Mouse (Mus musculus) forebrain, embryonic 11.5 days (tissue): ENCODE data around the gene Gpr39. TPM values are rescaled to one million over a fixed set of nuclear protein-coding genes. Genes with fewer than 3 reads are reported as not detected.

Source experiments
- ATAC-seq: fragments of 200-750 bp; cut with Nextera tagmentation; replicated peaks from 2 replicates; pipeline ENCODE4 v1.8.0; 2017; ENCODE audit warnings: moderate TSS enrichment; ENCODE audit not compliant: low FRiP score
- DNase-seq: peaks from one replicate; pipeline ENCODE4 v3.0.0-alpha.2; 2017; ENCODE audit warnings: low spot score
- H3K27ac ChIP-seq: fragments of 300-500 bp; sonication (generic); 2 replicates; pipeline ENCODE4 v1.5.1; 2014; ENCODE audit warnings: low read depth, low read length
- H3K27me3 ChIP-seq: fragments of 300-500 bp; sonication (generic); 2 replicates; pipeline ENCODE4 v1.6.1; 2014; ENCODE audit warnings: mild to moderate bottlenecking, low read length, mixed read lengths; ENCODE audit not compliant: control insufficient read depth, insufficient read depth
- H3K36me3 ChIP-seq: fragments of 300-500 bp; sonication (generic); 2 replicates; pipeline ENCODE4 v1.6.1; 2014; ENCODE audit warnings: mild to moderate bottlenecking, low read length, moderate library complexity, mixed read lengths; ENCODE audit not compliant: control insufficient read depth, insufficient read depth
- H3K4me1 ChIP-seq: fragments of 300-500 bp; sonication (generic); replicated peaks from 2 replicates; pipeline ENCODE4 v1.6.1; 2014; ENCODE audit warnings: low read length, mixed read lengths; ENCODE audit not compliant: control insufficient read depth, insufficient read depth
- H3K4me2 ChIP-seq: fragments of 300-500 bp; sonication (generic); 2 replicates; pipeline ENCODE4 v1.6.1; 2014; ENCODE audit warnings: low read depth, mild to moderate bottlenecking, low read length, moderate library complexity, mixed read lengths; ENCODE audit not compliant: severe bottlenecking
- H3K4me3 ChIP-seq: fragments of 300-500 bp; sonication (generic); 2 replicates; pipeline ENCODE4 v1.5.1; 2014; ENCODE audit warnings: low read depth, low read length
- H3K9ac ChIP-seq: fragments of 300-500 bp; sonication (generic); 2 replicates; pipeline ENCODE4 v1.6.1; 2014; ENCODE audit warnings: low read length
- H3K9me3 ChIP-seq: fragments of 300-500 bp; sonication (generic); 2 replicates; pipeline ENCODE4 v1.6.1; 2016; ENCODE audit warnings: low read length, mixed read lengths; ENCODE audit not compliant: control insufficient read depth
- WGBS: fragments of 180-500 bp; shearing (Covaris S2); extraction: QIAGEN DNeasy Blood & Tissue Kit; methylation state at CpG from one replicate; pipeline ENCODE4 v1.1.7; 2014; 5-methylcytosine and 5-hydroxymethylcytosine counted together
- polyA plus RNA-seq: library from polyadenylated mRNA; unstranded; fragments of >200 nt; fragmentation: Nextera tagmentation; extraction: Ambion mirVana; gene quantifications from 2 replicates; pipeline ENCODE4 v1.2.1, GENCODE M21; 2014

Gpr39 gene
- polyA plus RNA-seq, 1 experiment from 2014 or later: not detected

GRCm38 (mm10) chr1:125705412-125705811, 28.6 kb downstream of the Gpr39 start:
- no peaks in the 10 kb centered on the region for H3K36me3 ChIP-seq
- H3K27me3 ChIP-seq: no peaks in the 10 kb centered on the region
- no peak overlapping the region for H3K9ac ChIP-seq
- H3K4me3 ChIP-seq: no peak overlapping the region
- ATAC-seq (no peak), DNase-seq (no peak)
- no peak overlapping the region for H3K27ac ChIP-seq
- no peaks in the 10 kb centered on the region for H3K4me1 ChIP-seq
- H3K9me3 ChIP-seq: no peaks in the 10 kb centered on the region
- H3K4me2 ChIP-seq: no peak overlapping the region
- 77% methylated on average over 3 of the region's 3 CpGs for WGBS

DNA sequence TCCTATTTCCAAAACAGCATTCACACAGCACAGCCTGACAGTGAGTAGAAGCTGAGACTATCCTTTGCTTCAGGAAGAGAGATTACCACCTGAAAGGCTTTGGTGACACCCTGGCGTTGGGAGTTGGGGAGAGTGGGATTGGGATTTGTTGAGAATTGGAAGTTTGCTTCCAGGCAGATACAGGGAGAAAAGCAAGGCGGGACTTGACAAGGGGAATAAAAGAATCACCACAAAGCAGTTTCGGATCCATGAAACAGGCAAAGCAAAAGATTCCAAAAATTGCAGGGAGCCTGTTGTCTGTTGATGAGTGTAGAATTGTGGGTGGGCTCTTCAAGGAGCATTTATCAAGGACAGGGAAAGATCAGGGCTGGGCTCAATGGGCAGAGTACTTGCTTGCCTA, 38.5 kb downstream of the Gpr39 start:
- Histone ChIP-seq H3K9me3 (no peaks in the 10 kb centered on the region), H3K27ac (no peak overlapping the region), H3K36me3 (no peaks in the 10 kb centered on the region), H3K4me3 (no peak overlapping the region), H3K4me2 (no peak overlapping the region), H3K9ac (no peak overlapping the region), H3K4me1 (no peaks in the 10 kb centered on the region), H3K27me3 (no peaks in the 10 kb centered on the region)
- WGBS: 70% methylated on average over 3 of the region's 3 CpGs
- DNase-seq (no peak), ATAC-seq (no peak)

GRCm38 (mm10) chr1:125716241-125716640, 39.4 kb downstream of the Gpr39 start:
- ATAC-seq: no peak
- WGBS: 78% methylated on average over 6 of the region's 6 CpGs
- DNase-seq: no peak
- no peak overlapping the region for H3K4me3 ChIP-seq
- H3K27ac ChIP-seq: no peak overlapping the region
- no peaks in the 10 kb centered on the region for H3K4me1 ChIP-seq
- no peak overlapping the region for H3K4me2 ChIP-seq
- H3K9me3 ChIP-seq: no peaks in the 10 kb centered on the region
- no peak overlapping the region for H3K9ac ChIP-seq
- H3K27me3 ChIP-seq: no peaks in the 10 kb centered on the region
- no peaks in the 10 kb centered on the region for H3K36me3 ChIP-seq

DNA sequence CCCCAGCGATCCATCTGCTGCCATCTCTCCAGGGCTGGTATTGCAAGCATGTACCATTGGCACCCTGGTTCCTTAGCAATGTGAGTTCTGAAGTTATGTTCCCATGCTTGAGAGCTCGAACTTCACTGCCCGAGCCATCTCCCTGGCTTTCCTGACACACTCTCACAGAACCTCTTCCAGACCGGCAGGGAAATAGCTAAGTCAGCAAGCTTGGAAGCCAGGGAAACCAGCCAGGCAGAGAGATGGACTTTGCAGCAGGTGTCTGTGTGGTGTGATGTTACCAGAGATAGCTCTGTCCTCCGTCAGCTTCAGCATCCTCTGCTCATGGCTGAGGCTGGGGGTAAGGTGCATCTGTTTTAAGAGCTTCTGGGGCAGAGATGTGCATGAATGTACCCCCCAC, 41.1 kb downstream of the Gpr39 start:
- no peaks in the 10 kb centered on the region for H3K27me3 ChIP-seq
- H3K4me1 ChIP-seq: no peaks in the 10 kb centered on the region
- ATAC-seq (no peak), DNase-seq (no peak)
- no peaks in the 10 kb centered on the region for H3K9me3 ChIP-seq
- H3K9ac ChIP-seq: no peak overlapping the region
- no peaks in the 10 kb centered on the region for H3K36me3 ChIP-seq
- no peak overlapping the region for H3K4me3 ChIP-seq
- H3K4me2 ChIP-seq: no peak overlapping the region
- 94% methylated on average over 5 of the region's 5 CpGs for WGBS
- no peak overlapping the region for H3K27ac ChIP-seq

- no peak for DNase-seq
- Histone ChIP-seq H3K4me3 (no peak overlapping the region), H3K9me3 (no peaks in the 10 kb centered on the region), H3K4me2 (no peak overlapping the region), H3K9ac (no peak overlapping the region), H3K4me1 (no peaks in the 10 kb centered on the region), H3K36me3 (no peaks in the 10 kb centered on the region), H3K27ac (no peak overlapping the region), H3K27me3 (no peaks in the 10 kb centered on the region)
- 94% methylated on average over 6 of the region's 6 CpGs for WGBS
- no peak for ATAC-seq
These were observed 42.3 kb downstream of the Gpr39 start for GRCm38 (mm10) chr1:125719127-125719526.

- WGBS: 90% methylated on average over 12 of the region's 12 CpGs
- Histone ChIP-seq H3K27me3 (no peaks in the 10 kb centered on the region), H3K4me1 (no peaks in the 10 kb centered on the region), H3K9me3 (no peaks in the 10 kb centered on the region), H3K36me3 (no peaks in the 10 kb centered on the region), H3K4me3 (no peak overlapping the region), H3K9ac (no peak overlapping the region), H3K27ac (no peak overlapping the region), H3K4me2 (no peak overlapping the region)
- ATAC-seq: no peak
- no peak for DNase-seq
These were observed 44.4 kb downstream of the Gpr39 start for GRCm38 (mm10) chr1:125721104-125721758.

DNA sequence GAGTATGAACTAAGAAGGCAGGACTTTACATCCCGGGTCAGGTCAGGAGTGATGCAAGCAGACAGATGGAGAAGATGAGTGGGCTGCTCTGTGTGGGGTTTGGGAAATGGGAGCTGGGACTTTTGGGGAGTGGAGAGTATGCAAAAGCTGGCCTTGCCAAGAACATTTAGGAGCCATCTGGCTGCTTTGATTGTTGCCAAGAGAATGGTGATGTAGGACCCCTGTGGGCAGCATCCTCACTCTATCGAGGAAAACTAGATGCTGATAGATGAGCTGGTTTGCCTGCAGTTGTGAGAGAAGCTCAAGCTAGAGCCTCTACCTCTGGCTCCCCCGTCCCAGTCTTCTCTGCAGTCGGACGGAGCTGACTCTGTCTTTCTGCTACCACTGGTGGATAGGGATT, 47.5 kb downstream of the Gpr39 start:
- Histone ChIP-seq H3K27me3 (no peaks in the 10 kb centered on the region), H3K4me3 (no peak overlapping the region), H3K27ac (no peak overlapping the region), H3K9ac (no peak overlapping the region), H3K9me3 (no peaks in the 10 kb centered on the region), H3K36me3 (no peaks in the 10 kb centered on the region), H3K4me1 (no peaks in the 10 kb centered on the region), H3K4me2 (no peak overlapping the region)
- ATAC-seq (no peak), DNase-seq (no peak)
- 85% methylated on average over 5 of the region's 5 CpGs for WGBS

DNA sequence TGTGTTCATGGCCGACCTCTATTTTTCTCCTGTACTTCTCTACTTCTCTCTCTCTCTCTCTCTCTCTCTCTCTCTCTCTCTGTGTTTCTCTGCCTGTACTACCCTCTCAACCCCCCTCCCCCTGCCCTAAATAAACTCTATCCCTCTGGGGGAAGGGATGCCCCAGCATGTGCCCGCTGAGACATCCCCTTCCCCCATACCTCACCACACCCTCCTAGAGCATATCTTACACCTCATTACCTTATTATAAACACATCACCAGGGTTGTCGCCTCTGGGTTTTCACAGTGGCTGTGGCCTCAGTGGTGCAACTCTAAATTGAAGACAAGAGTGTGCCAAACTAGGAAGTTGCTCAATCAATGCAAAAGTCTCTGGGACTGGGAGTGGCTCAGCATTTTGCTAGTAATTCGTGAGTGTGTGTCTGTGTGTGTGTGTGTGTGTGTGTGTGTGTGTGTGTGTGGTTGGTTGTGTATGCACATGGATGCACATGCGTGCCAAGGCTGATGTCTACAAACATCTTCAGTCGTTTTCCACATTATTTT, 52.3 kb downstream of the Gpr39 start:
- DNase-seq (no peak), ATAC-seq (0 out of 2 replicates have a peak, but pooled peaks have one; percentile 42)
- Histone ChIP-seq H3K4me2 (no peak overlapping the region), H3K27me3 (no peaks in the 10 kb centered on the region), H3K27ac (no peak overlapping the region), H3K9ac (no peak overlapping the region), H3K4me3 (no peak overlapping the region), H3K9me3 (no peaks in the 10 kb centered on the region), H3K4me1 (no peaks in the 10 kb centered on the region), H3K36me3 (no peaks in the 10 kb centered on the region)
- 76% methylated on average over 6 of the region's 6 CpGs for WGBS
